Mouse (Mus musculus): ENCODE measurements around the gene Inka1.
A peak's percentile ranks its signal among the peaks of the same experiment; 100 is the strongest.

Gene Inka1

DNA sequence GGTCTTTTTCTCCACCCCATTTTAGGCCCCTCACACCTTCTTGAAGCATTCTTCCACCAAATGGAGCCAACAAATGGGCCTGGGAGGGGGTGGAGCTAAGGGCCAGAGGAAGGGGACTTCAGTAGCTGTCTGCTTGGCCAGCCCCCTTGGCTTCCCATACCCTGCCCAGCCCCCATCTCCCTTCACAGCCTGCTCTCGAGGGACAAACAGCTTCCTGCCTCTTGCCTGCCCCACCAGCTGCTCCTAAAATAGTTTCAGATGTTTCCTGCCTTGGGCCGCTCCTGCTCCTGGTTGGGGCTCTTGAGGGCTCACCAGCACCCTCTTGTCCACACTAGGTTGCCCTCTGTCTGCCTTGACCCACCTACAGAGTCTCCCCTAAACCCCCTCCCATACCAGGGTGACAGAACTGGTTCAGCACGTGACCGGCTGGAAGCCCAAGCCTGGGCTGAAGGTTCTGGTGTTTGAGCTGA lies 2.2 kb downstream of the Inka1 start:
- DNase-seq, result peak; percentile 100

DNA sequence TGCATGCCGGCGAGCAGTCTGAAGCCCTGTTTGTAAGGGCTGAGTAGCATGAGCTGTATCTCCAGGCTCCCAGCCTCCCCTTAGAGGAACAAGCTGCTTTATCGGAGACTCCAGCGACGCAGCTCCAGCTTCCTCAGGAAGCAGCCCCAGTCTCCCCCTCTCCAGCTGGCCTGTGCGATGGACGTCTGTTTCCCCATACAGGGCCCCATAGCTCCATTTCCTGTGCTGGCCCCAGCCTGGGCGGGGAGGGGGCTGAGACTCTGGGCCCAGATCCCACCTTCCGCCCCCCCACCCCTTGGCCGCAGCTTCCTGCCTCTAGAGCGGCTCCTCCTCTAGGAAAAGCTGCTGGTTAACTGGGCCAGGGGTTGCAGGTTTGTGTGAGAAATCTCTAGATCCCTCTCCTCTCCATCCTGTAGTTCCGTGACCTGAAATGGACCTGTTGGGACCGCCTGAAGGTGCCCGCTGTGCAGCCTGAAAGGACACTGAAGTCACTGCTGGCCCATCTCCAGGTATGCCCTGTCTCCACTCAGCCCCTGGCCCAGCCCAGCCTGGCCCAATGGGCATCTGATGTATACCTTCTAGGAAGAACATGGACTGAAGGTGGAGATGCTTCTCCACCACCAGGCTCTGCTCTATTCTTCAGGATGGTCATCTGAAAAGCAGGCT lies 2.9 kb downstream of the Inka1 start, which contains the start of gene Gm20661:
Gene Gm20661, plus strand, starts transcription at position 378 of the 666 bp plus-strand sequence.
- DNase-seq, result peak; percentile 100

DNA sequence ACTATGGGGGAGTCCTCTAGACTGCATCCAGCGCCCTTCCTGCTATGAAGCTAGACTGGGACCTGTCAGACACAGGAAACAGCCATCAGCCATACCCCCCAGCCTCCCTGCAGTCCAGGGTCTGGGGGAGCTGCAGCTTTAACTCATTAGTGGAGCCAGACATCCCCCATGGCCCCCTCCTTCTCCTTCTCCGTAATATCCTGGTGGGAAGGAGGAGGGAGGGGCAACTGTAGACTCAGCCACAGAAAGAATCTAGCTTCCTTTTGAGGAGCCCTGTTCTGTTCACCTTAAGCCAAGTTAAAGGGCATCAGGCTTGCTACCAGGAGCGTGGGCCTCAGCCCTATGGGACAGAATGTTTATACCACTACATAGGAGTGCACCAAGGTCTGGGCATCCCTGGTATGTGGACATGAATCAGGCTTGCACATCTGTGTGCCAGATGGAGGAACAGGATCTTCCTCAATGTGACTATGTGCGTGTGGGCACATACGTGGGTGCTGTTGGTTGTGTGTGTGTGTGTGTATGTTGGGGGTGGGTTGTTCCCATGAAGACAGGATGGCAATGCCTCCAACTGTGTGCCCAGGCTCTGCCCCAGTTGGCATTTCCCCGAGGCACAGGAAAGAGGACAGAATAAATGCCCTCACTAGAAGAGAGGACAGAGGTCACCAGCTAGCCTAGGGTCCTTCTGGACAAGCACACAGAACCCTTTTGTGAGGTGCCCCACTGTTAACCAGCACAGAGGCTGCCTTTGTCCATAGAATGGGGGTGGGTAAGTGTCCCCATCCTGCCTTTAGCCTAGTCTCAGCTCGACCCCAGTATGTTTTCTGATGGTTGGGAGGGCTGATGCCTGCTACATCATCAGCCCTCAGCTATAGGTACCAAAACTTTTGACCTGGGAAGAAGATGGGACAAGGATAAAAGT lies 3.7 kb downstream of the Inka1 start:
- peak; percentile 96 for DNase-seq

DNA sequence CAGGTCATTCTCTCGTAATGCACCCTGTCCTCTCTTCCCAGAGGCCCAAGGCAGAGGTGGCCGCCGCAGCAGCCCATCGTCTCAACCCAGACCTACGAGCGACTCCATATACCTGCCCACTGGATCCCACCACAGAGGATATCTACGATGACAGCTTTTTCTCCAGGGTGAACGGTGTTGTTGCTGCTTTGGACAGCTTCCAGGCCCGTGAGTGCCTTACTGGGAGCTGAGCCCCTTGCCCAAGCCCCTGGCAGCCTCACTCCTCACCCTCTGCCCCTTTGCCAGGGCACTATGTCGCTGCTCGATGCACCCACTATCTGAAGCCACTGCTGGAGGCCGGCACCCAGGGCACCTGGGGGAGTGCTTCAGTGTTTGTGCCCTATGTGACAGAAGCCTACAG lies 6.9 kb downstream of the Inka1 start:
- peak; percentile 92 for DNase-seq

DNA sequence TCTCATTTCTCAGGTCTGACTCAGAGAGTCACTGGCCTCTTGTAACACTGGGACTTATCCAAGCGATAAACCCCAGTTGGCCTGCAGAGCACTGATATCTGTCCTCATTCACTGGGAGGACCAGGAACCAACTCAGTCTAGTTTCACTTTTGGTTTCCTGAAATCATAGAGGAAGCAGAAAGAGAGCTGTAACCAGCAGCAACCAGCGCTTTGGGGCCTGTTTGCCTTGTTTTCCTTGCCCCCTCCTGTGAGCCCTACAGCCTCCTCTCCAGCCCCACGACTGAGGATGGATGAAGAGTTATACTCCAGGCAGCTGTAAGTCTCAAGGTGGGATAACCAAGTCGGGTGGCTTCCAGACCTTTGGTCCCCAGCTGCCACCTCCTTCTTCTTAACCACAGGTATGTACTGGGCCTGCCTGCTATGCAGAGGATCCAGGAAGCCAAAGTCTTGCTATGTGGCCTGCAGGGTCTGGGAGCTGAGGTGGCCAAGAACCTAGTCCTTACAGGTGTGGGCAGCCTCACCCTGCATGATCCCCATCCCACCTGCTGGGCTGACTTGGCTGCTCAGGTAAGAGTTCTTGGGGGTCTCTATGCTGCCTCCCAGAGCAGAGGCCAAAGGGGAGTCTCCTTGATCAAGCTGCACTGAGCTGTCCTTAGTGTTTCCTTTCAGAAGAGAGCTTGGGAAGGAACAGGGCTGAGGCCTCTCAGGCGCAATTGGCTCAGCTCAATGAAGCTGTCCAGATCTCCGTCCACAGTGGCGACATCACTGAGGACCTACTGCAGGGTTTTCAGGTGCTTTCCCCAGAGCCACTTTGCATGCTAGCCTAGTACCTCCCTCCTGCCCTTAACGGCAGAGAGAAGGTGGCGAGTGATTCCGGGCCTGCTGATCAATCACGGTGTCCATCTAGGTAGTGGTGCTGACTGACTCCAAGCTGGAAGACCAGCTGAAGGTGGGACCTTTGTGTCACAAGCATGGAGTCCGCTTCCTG lies 10.0 kb downstream of the Inka1 start, which contains the start of gene Uba7:
Gene Uba7, plus strand, starts transcription at position 107 of the 988 bp plus-strand sequence.
- peak; percentile 97 for DNase-seq

DNA sequence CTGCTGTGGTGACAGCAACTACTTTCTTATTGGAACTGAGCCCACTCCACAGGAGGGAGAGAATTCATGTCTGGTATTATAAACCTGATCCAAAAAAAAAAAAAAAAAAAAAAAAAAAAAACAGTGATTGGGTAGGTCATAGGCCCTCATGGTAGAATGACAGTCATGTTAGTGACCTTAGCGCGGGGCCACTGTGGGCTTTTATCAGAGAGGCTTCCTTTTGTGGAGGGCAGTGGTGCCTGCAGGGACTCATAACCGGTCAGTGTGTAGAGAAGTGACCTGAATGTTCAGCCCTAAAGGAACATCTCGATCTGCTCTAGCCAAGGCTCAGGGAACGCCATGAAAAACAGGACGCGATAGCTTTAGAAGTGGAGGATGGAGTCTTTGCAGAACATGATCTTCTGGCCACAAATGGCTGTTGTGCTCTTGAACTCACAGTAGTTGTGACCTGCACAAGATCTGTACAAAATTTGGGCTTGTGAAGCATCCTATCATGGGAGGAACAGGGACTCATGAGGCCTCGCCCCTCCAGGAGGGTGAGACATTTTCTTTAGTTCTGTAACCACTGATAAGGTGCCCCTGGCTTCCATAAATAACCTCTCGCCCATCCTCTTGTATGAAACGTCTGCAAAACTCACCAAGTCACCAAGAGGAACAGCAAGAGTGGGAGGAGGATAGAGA lies 11.0 kb downstream of the Inka1 start:
- DNase-seq, result peak; percentile 92

DNA sequence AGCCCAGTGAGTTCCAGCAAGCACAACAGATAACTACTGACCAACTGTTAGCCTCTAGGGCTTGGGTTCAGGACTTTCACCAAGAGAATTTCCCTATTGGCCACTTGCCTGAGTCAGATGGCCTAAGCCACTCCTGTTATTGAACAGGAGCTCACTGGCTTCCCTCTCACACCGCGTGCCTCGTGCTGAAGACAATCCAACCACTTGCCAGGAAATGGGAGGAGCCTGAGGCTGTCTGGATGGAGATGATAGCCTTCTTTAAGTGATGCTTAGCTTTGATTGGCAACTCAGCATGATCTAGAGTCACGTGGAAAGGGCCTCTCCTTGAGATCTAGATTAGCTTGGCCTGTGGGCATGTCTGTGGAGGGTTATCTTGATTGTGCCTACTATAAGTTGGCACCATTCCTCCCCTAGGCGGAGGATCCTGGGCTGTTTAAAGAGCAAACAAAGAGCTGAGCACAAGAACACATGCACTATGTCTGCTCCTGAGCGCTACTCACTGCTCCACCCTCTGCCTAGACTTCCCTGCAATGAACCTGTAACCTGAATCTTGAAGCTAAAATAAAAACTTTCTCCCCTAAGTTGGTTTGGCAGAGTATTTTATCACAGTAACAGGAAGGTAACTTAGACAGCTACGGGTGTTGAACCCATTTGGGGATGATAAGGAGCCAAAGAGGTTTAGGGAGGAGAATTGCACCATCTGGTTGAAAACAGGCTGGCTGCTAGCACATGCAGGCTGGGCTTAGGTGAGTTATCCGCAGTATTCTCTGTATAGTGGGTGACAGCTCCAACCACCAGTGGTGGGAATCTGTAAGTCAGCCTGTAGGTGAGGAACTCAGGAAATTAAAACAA lies 13.8 kb downstream of the Inka1 start:
- peak; percentile 99 for DNase-seq

DNA sequence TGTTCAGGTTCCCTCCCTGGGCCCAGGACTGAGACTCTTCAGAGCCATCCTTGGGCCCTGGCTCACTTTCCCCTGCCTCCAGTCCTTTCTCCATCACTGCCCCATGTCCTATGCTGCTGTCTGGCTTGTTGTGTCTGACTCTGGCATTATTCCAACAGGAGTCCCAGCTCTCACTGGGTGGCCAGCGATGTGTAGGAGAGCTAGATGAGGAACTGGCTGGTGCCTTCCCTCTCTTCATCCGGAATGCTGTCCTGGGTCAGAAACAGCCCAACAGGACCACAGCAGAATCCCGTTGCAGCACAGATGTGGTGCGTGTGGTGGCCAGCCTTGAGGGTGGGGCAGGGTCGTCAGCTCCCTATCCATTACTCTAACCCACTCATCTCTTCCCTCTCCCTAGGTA lies 15.4 kb downstream of the Inka1 start:
- DNase-seq, result peak; percentile 93

DNA sequence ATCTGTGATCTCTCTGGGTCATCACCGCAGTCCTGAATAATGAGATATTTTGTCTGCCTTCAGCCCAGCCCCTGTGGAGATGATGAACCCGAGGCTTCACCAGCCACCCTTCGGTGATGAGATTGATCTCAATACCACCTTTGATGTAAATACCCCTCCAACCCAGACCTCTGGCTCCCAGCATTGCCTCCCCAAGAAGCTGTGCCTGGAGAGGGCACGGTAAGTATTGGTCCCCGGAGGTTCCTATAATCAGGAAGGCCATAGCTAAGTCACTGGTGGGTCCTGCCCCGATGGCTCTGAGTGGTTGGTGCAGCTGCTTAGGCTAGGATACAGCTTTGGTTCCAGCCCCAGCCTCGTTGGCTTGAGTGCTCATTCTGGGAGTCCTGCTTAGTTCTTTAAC lies 17.1 kb downstream of the Inka1 start:
- peak; percentile 90 for DNase-seq

DNA sequence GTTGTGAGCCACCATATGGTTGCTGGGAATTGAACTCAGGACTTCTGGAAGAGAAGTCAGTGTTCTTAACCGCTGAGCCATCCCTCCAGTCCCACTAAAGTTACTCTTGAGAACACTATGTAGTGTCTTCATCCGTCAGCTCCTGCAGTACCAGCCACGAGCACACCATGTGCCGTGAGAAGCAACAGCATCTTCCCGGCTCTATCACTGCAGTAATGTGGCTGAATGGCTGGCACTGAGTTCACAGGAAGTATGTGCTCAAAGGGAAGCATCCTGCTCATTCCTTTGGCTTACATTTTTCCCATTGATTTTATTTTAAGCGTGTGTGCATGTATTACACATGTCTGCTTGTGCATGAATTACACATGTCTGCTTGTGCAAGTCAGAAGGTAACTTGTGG lies 18.2 kb downstream of the Inka1 start:
- DNase-seq, result peak; percentile 93

DNA sequence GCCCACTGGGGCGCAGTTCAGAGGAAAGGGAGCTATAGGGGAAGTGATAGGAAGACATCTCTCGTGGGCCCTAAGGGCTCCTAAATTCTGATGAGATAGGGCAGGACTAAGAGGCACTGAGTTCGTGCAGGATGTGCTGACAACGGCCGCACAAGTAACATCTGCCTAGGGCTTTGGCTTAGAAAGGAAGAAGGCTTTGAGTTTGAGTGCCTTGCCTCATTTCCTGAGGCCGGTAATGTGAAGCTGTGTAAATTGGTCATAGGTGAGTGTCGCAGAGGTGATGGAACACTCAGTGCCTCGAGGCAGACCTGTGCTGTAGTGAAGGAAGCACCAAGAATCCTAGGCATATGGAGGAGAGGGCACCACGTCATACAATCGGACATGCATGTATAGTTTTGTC lies 19.0 kb downstream of the Inka1 start:
- peak; percentile 96 for DNase-seq

DNA sequence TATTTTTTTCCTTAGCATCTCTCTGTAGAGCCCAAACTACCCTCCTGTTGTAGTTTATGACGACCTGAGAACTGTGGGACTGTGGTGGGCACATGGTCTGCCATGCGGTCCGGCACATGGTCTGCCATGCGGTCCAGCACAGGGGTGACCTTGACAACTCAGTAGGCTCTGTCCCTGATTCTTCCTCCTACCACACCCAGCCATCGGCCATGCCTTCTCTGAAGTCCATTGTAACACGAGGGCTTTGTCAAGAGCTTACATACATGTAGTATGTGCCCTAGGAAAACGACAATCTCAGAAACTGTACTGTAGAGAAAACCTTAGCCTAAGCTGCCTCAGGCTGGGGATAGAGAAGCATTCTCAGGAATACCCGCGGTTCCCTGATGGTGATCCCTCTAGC lies 21.0 kb downstream of the Inka1 start:
- peak; percentile 90 for DNase-seq

DNA sequence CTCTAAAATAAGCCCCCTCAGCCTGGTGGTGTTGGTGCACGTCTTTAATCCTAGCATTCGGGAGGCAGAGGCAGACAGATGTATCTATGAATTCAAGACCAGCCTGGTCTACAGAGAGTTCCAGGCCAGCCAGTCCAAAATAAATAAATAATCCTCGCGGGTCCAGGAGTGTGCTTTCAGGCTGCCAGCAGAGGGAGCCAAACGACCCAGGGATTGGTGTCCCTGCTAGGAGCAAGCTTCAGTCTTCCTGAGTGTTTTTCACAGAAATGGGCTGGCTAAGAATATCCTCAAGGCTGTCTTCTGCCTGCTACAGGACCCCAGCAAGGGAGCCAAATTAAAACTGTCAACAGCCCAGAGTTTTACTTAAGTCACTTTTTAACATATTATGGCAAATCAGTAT lies 22.0 kb downstream of the Inka1 start:
- DNase-seq, result peak; percentile 98

DNA sequence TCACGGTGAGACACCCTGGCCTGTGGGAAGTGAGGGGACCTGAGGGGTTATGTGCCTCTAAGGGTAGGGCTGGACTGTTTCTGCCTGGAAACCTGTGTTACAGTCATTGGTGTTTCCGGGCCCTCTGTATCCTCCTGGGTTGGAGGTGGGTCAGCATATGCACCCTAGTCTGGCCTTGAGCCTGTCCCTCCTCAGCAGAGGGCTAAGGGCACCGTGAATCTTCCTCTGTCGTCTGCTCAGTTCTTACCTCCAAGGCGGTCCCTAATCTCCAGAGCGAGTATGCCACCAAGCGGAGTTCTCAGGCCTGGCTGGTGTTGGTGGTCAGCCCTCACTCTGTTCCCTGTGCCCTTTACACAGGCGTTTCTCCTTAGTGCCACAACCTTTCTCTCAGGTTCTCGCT lies 22.8 kb downstream of the Inka1 start:
- DNase-seq, result peak; percentile 91

DNA sequence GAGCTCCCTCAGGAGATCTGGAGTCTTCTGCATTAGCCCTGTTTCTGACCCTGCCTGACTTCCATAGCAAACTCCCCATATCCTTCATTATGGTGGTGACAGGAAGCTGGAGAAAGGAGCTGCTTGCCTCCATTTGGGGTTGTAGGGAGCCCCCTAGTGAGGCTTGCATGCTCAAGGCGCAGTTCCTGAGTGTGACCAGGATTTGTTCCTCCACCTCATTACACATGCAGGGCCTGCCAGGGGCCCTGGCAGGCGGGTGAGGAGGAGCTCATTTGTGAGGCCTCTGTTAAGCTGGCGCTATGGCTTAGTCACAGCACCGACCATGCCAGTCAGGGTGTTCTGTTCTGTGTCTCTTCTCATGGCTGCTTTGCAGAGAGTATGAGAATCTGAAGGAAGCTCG lies 23.8 kb downstream of the Inka1 start:
- peak; percentile 93 for DNase-seq

DNA sequence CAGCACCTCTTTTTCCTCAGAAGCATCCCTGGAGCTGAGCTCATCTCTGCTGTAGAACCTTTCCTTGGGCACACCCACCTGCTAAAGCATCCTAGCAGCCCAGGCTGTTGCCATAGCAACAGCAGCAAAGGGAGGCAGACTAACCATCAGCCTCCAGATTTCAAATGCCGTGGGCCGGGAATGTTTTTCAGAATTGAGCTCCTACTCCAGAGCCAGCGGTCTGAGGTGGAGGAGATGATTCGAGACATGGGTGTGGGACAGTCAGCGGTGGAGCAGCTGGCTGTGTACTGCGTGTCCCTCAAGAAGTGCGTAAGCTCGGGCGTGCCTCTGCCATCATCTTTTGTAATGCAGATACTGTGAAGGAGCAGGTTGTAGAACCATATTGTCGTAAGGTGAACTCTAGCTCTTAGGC lies 24.3 kb downstream of the Inka1 start:
- DNase-seq, result no peak

DNA sequence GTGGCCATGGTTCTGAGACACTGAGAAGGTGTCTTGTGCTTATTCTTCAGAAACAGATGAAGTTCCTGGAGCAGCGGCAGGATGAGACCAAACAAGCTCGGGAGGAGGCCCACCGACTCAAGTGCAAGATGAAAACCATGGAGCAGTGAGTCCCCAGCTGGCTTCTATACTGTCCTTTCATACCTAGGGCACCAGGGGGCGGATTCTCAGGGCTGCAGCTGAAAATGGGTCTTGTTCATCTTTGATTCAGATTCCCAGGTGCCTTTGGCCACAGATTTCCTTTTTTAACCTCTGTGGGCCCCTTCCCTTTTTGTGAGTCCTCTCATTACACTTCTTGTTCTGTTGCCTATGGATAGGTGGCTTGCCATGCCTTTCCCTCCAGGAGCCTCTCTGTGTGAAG lies 24.8 kb downstream of the Inka1 start:
- no peak for DNase-seq

DNA sequence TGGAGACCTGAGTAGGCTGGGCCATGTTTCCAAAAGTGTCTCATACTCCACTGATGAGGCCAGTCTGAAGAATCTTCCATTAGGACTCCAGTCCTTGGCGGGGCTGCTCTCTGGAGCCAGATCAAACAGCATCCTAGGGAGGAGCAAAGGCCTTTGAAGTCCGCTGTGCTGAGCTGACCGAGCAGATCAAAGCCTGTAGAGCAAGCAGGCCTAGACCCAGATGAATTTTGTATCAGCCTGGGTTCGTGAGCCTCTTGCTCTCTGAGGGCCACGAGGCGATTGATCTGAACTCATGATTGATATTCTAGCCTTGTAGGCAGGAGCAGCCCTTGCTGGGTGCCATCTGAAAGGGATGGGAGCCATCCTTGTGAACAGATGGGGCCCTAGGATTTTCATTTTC lies 25.8 kb downstream of the Inka1 start:
- no peak for DNase-seq

DNA sequence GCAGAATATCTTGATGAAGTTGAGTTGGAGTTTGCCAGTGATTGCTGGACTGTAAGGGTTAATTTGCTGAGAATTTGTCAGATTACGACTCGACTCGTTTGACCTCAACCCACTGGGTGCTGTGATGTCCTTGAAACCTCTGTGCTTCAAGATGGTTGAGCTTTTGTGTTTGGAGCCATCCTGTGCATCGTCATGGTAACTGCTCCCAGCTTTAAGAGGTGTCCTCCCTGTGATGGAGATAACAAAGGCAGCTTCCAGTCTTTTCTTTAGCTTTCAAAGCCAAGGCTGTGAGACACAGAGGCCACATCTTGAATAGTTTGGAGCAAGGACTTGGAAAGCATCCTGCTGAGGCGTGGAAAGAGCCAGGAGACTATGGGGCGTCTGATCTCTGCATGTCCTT lies 28.5 kb downstream of the Inka1 start:
- no peak for DNase-seq

DNA sequence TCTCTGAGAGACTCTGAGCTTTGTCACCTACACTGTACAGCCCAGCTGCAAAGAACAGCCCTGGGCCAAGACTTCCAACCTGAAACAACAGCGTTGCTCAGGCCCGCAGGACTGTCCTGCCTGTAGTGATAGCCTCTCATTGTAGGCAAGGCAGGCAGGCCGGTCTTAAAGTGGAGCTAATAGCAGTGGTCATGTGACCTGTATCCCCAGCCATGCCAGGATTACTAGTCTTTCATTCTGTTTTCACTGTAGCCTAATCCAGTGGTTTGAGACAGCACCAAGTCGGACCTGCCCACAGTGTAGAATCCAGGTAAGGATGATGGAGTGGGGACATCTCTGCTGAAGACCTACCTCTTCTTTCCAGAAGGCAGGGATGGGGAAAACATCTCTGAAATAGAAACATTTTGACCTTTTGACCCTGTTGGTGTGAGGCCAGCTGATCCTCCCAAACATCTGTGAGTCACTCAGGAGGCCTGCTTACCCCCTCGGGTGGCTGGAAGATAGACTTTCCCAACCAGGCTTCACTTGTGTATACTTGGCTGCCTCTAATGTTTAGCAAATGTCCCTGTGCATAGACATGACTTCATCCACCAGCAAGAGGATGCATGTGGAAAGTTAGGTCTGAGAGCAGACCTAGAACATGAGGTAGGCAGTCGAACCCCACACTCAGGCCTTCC lies 29.9 kb downstream of the Inka1 start:
- no peak for DNase-seq

Measured in heart, adult 11 months (tissue).